Mouse (Mus musculus): ENCODE measurements around the gene Ufsp1.
A peak's percentile ranks its signal among the peaks of the same experiment; 100 is the strongest.

DNA sequence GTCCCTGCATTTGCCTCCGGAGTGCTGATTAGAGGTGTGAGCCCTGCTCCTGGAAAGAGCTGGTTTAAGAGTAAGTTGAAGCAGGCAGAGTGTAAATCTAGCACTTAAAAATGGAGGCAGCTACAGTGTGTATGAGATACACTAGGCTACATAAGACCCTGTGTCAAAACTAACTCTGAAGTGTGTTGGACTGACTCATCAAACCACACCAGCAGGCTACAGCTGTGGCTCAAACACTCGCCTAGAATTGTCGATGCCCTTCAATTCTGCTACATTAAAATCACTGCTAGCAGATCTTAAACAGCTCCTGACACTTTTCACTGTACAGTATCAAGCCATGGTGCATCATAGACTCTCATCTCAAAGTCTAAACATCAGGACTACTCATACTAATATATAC, 9.7 kb downstream of the Ufsp1 start:
- TF ChIP-seq TCF12 (IDR thresholded peaks at IDR 0.05; ENCODE audit: insufficient read depth, poor library complexity, severe bottlenecking) (no peak), POLR2A (IDR thresholded peaks at IDR 0.05; ENCODE audit: insufficient read length, low read depth) (no peak), POLR2AphosphoS2 (IDR thresholded peaks at IDR 0.05; ENCODE audit: insufficient read length, low read depth) (no peak), USF1 (IDR thresholded peaks at IDR 0.05; ENCODE audit: low read depth) (no peak), MAX (IDR thresholded peaks at IDR 0.05; ENCODE audit: low read depth) (no peak), MYOD1 (IDR thresholded peaks at IDR 0.05; ENCODE audit: control insufficient read depth in 1 of 3, insufficient read length in 2 of 3, low read depth in 2 of 3) (peak in 2 of 3 experiments; percentile 36 to 39), E2F4 (IDR thresholded peaks at IDR 0.05; ENCODE audit: insufficient read depth) (no peak)
